Mouse (Mus musculus) forebrain, embryonic 11.5 days (tissue): Measurements from ENCODE around the gene Slc25a23. TPM values are rescaled to one million over a fixed set of nuclear protein-coding genes. Genes with fewer than 3 reads are reported as not detected.
A peak's percentile ranks its signal among the peaks of the same experiment; 100 is the strongest.

Source experiments
- ATAC-seq: fragments of 200-750 bp; cut with Nextera tagmentation; replicated peaks from 2 replicates; pipeline ENCODE4 v1.8.0; 2017; ENCODE audit warnings: moderate TSS enrichment; ENCODE audit not compliant: low FRiP score
- DNase-seq: peaks from one replicate; pipeline ENCODE4 v3.0.0-alpha.2; 2017; ENCODE audit warnings: low spot score
- H3K27ac ChIP-seq: fragments of 300-500 bp; sonication (generic); 2 replicates; pipeline ENCODE4 v1.5.1; 2014; ENCODE audit warnings: low read depth, low read length
- H3K27me3 ChIP-seq: fragments of 300-500 bp; sonication (generic); 2 replicates; pipeline ENCODE4 v1.6.1; 2014; ENCODE audit warnings: mild to moderate bottlenecking, low read length, mixed read lengths; ENCODE audit not compliant: control insufficient read depth, insufficient read depth
- H3K36me3 ChIP-seq: fragments of 300-500 bp; sonication (generic); 2 replicates; pipeline ENCODE4 v1.6.1; 2014; ENCODE audit warnings: mild to moderate bottlenecking, low read length, moderate library complexity, mixed read lengths; ENCODE audit not compliant: control insufficient read depth, insufficient read depth
- H3K4me1 ChIP-seq: fragments of 300-500 bp; sonication (generic); replicated peaks from 2 replicates; pipeline ENCODE4 v1.6.1; 2014; ENCODE audit warnings: low read length, mixed read lengths; ENCODE audit not compliant: control insufficient read depth, insufficient read depth
- H3K4me2 ChIP-seq: fragments of 300-500 bp; sonication (generic); 2 replicates; pipeline ENCODE4 v1.6.1; 2014; ENCODE audit warnings: low read depth, mild to moderate bottlenecking, low read length, moderate library complexity, mixed read lengths; ENCODE audit not compliant: severe bottlenecking
- H3K4me3 ChIP-seq: fragments of 300-500 bp; sonication (generic); 2 replicates; pipeline ENCODE4 v1.5.1; 2014; ENCODE audit warnings: low read depth, low read length
- H3K9ac ChIP-seq: fragments of 300-500 bp; sonication (generic); 2 replicates; pipeline ENCODE4 v1.6.1; 2014; ENCODE audit warnings: low read length
- H3K9me3 ChIP-seq: fragments of 300-500 bp; sonication (generic); 2 replicates; pipeline ENCODE4 v1.6.1; 2016; ENCODE audit warnings: low read length, mixed read lengths; ENCODE audit not compliant: control insufficient read depth
- WGBS: fragments of 180-500 bp; shearing (Covaris S2); extraction: QIAGEN DNeasy Blood & Tissue Kit; methylation state at CpG from one replicate; pipeline ENCODE4 v1.1.7; 2014; 5-methylcytosine and 5-hydroxymethylcytosine counted together
- polyA plus RNA-seq: library from polyadenylated mRNA; unstranded; fragments of >200 nt; fragmentation: Nextera tagmentation; extraction: Ambion mirVana; gene quantifications from 2 replicates; pipeline ENCODE4 v1.2.1, GENCODE M21; 2014

Slc25a23 gene
- polyA plus RNA-seq, 1 experiment from 2014 or later, result 19.9 TPM

GRCm38 (mm10) chr17:57081234-57081842 lies 21.7 kb upstream of the Slc25a23 start:
- no peaks in the 10 kb centered on the region for H3K36me3 ChIP-seq
- H3K9ac ChIP-seq, result no peak overlapping the region
- DNase-seq, result no peak
- H3K4me1 ChIP-seq, result no peaks in the 10 kb centered on the region
- no peak overlapping the region for H3K27ac ChIP-seq
- no peak overlapping the region for H3K4me3 ChIP-seq
- WGBS, result 95% methylated on average over 31 of the region's 31 CpGs
- no peak overlapping the region for H3K4me2 ChIP-seq
- no peaks in the 10 kb centered on the region for H3K27me3 ChIP-seq
- H3K9me3 ChIP-seq, result no peaks in the 10 kb centered on the region
- no peak for ATAC-seq

- DNase-seq (no peak), ATAC-seq (no peak)
- no peak overlapping the region for H3K27ac ChIP-seq
- no peaks in the 10 kb centered on the region for H3K36me3 ChIP-seq
- 75% methylated on average over 3 of the region's 3 CpGs for WGBS
- H3K4me1 ChIP-seq, result no peaks in the 10 kb centered on the region
- no peak overlapping the region for H3K4me2 ChIP-seq
- no peaks in the 10 kb centered on the region for H3K9me3 ChIP-seq
- no peaks in the 10 kb centered on the region for H3K27me3 ChIP-seq
- no peak overlapping the region for H3K4me3 ChIP-seq
- no peak overlapping the region for H3K9ac ChIP-seq
These were observed 20.3 kb upstream of the Slc25a23 start for GRCm38 (mm10) chr17:57079919-57080318.

GRCm38 (mm10) chr17:57078336-57078735 lies 18.7 kb upstream of the Slc25a23 start, which contains the start of gene Dennd1c:
Gene Dennd1c (minus strand): TSS chr17:57078514.
- no peak within 1 kb of the TSS for H3K4me2 ChIP-seq
- no peak within 1 kb of the TSS for H3K4me3 ChIP-seq
- H3K4me1 ChIP-seq, result no peaks in the 10 kb centered on the region
- H3K27ac ChIP-seq, result no peak within 1 kb of the TSS
- H3K9ac ChIP-seq, result no peak within 1 kb of the TSS
- H3K9me3 ChIP-seq, result no peaks in the 10 kb centered on the region
- H3K36me3 ChIP-seq, result no peaks in the 10 kb centered on the region
- no peaks in the 10 kb centered on the region for H3K27me3 ChIP-seq
- no peak for DNase-seq
- ATAC-seq, result no peak
- 57% methylated on average over 6 of the region's 6 CpGs for WGBS

- H3K4me1 ChIP-seq, result no peaks in the 10 kb centered on the region
- no peak overlapping the region for H3K27ac ChIP-seq
- no peaks in the 10 kb centered on the region for H3K27me3 ChIP-seq
- H3K9me3 ChIP-seq, result no peaks in the 10 kb centered on the region
- H3K4me2 ChIP-seq, result no peak overlapping the region
- no peaks in the 10 kb centered on the region for H3K36me3 ChIP-seq
- WGBS, result 59% methylated on average over 3 of the region's 3 CpGs
- H3K9ac ChIP-seq, result no peak overlapping the region
- H3K4me3 ChIP-seq, result no peak overlapping the region
- ATAC-seq, result no peak
- DNase-seq, result no peak
These were observed 17.3 kb upstream of the Slc25a23 start for GRCm38 (mm10) chr17:57076916-57077315.

- no peak overlapping the region for H3K27ac ChIP-seq
- H3K4me3 ChIP-seq, result peak overlapping the region; percentile 23
- H3K9ac ChIP-seq, result peak overlapping the region; percentile 39; the same call in 1 of the 2 replicates
- H3K4me1 ChIP-seq, result 0 out of 2 replicates have a peak, but pooled peaks cover 2% of the 10 kb centered on the region
- ATAC-seq (peak; percentile 73), DNase-seq (peak; percentile 76)
- no peaks in the 10 kb centered on the region; the same call in 1 of the 2 replicates for H3K36me3 ChIP-seq
- no peaks in the 10 kb centered on the region for H3K27me3 ChIP-seq
- H3K9me3 ChIP-seq, result no peaks in the 10 kb centered on the region
- 1% methylated on average over 11 of the region's 11 CpGs for WGBS
- peak overlapping the region; percentile 46; the same call in 1 of the 2 replicates for H3K4me2 ChIP-seq
These were observed 11.0 kb upstream of the Slc25a23 start for GRCm38 (mm10) chr17:57070699-57071098.

- Histone ChIP-seq H3K27ac (no peak overlapping the region), H3K36me3 (no peaks in the 10 kb centered on the region; the same call in 1 of the 2 replicates), H3K4me3 (peak overlapping the region; percentile 23), H3K4me2 (peak overlapping the region; percentile 46), H3K9ac (peak overlapping the region; percentile 39; the same call in 1 of the 2 replicates), H3K4me1 (0 out of 2 replicates have a peak, but pooled peaks cover 2% of the 10 kb centered on the region), H3K9me3 (no peaks in the 10 kb centered on the region), H3K27me3 (no peaks in the 10 kb centered on the region)
- DNase-seq, result no peak
- WGBS, result 12% methylated on average over 9 of the region's 9 CpGs
- ATAC-seq, result no peak
These were observed 10.6 kb upstream of the Slc25a23 start for GRCm38 (mm10) chr17:57070272-57070671.

- Histone ChIP-seq H3K9me3 (no peaks in the 10 kb centered on the region), H3K4me1 (peaks cover 8% of the 10 kb centered on the region; the same call in 1 of the 2 replicates), H3K4me2 (no peak overlapping the region), H3K4me3 (no peak overlapping the region), H3K27ac (no peak overlapping the region), H3K9ac (no peak overlapping the region), H3K36me3 (no peaks in the 10 kb centered on the region; the same call in 1 of the 2 replicates), H3K27me3 (peaks cover 16% of the 10 kb centered on the region)
- ATAC-seq (no peak), DNase-seq (no peak)
- WGBS, result 61% methylated on average over 5 of the region's 5 CpGs
These were observed 7.2 kb upstream of the Slc25a23 start for GRCm38 (mm10) chr17:57066908-57067307.

GRCm38 (mm10) chr17:57063031-57063430 lies 3.4 kb upstream of the Slc25a23 start:
- H3K27me3 ChIP-seq, result peaks cover 27% of the 10 kb centered on the region
- WGBS, result 6% methylated on average over 8 of the region's 8 CpGs
- peaks cover 16% of the 10 kb centered on the region; the same call in 1 of the 2 replicates for H3K4me1 ChIP-seq
- no peaks in the 10 kb centered on the region for H3K36me3 ChIP-seq
- no peak for ATAC-seq
- no peaks in the 10 kb centered on the region for H3K9me3 ChIP-seq
- no peak for DNase-seq
- H3K27ac ChIP-seq, result no peak overlapping the region
- no peak overlapping the region for H3K4me3 ChIP-seq
- H3K4me2 ChIP-seq, result no peak overlapping the region
- no peak overlapping the region for H3K9ac ChIP-seq

- H3K4me3 ChIP-seq, result no peak overlapping the region
- H3K4me2 ChIP-seq, result peak overlapping the region; percentile 42; the same call in 1 of the 2 replicates
- H3K27ac ChIP-seq, result no peak overlapping the region
- peaks cover 27% of the 10 kb centered on the region for H3K27me3 ChIP-seq
- no peaks in the 10 kb centered on the region for H3K9me3 ChIP-seq
- peak; percentile 62 for DNase-seq
- no peaks in the 10 kb centered on the region for H3K36me3 ChIP-seq
- 1% methylated on average over 22 of the region's 22 CpGs for WGBS
- H3K9ac ChIP-seq, result no peak overlapping the region
- ATAC-seq, result no peak
- peaks cover 16% of the 10 kb centered on the region; the same call in 1 of the 2 replicates for H3K4me1 ChIP-seq
These were observed 2.9 kb upstream of the Slc25a23 start for GRCm38 (mm10) chr17:57062548-57062947.
